Mouse (Mus musculus) hindbrain, embryonic 11.5 days (tissue): ENCODE measurements at regions not wholly inside any gene's neighbourhood (a gene's known extent, or its start where the extent isn't known, plus 50 kb on each side); places are given as distances from the start of the nearest gene placed in this dataset.

Experiments used
- ATAC-seq: fragments of 200-750 bp; cut with Nextera tagmentation; 2 replicates; pipeline ENCODE4 v1.8.0; 2017; ENCODE audit warnings: mild to moderate bottlenecking, moderate TSS enrichment, moderate library complexity; ENCODE audit not compliant: low FRiP score
- DNase-seq: peaks from one replicate; pipeline ENCODE4 v3.0.0-alpha.2; 2015; ENCODE audit warnings: low spot score
- H3K27ac ChIP-seq: fragments of 300-500 bp; sonication (generic); 2 replicates; pipeline ENCODE4 v1.5.1; 2014; ENCODE audit warnings: mild to moderate bottlenecking, low read depth, low read length
- H3K27me3 ChIP-seq: fragments of 300-500 bp; sonication (generic); 2 replicates; pipeline ENCODE4 v1.6.1; 2014; ENCODE audit warnings: mild to moderate bottlenecking, low read length, moderate library complexity, mixed read lengths; ENCODE audit not compliant: control insufficient read depth, insufficient read depth
- H3K36me3 ChIP-seq: fragments of 300-500 bp; sonication (generic); 2 replicates; pipeline ENCODE4 v1.6.1; 2014; ENCODE audit warnings: mild to moderate bottlenecking, low read length, moderate library complexity, mixed read lengths; ENCODE audit not compliant: control insufficient read depth, insufficient read depth
- H3K4me1 ChIP-seq: fragments of 300-500 bp; sonication (generic); replicated peaks from 2 replicates; pipeline ENCODE4 v1.6.1; 2014; ENCODE audit warnings: low read length, mixed read lengths; ENCODE audit not compliant: control insufficient read depth, insufficient read depth
- H3K4me2 ChIP-seq: fragments of 300-500 bp; sonication (generic); replicated peaks from 2 replicates; pipeline ENCODE4 v1.6.1; 2014; ENCODE audit warnings: mild to moderate bottlenecking, low read depth, low read length
- H3K4me3 ChIP-seq: fragments of 300-500 bp; sonication (generic); 2 replicates; pipeline ENCODE4 v1.5.1; 2014; ENCODE audit warnings: low read depth, low read length
- H3K9ac ChIP-seq: fragments of 300-500 bp; sonication (generic); 2 replicates; pipeline ENCODE4 v1.6.1; 2014; ENCODE audit warnings: low read depth, low read length
- H3K9me3 ChIP-seq: fragments of 300-500 bp; sonication (generic); 2 replicates; pipeline ENCODE4 v1.6.1; 2016; ENCODE audit warnings: low read length; ENCODE audit not compliant: control insufficient read depth
- whole genome bisulfite sequencing: fragments of 180-500 bp; shearing (Covaris S2); extraction: QIAGEN DNeasy Blood & Tissue Kit; methylation state at CpG from one replicate; pipeline ENCODE4 v1.1.7; 2014; 5-methylcytosine and 5-hydroxymethylcytosine counted together

GRCm38 (mm10) chr15:36891296-36891695, 116.3 kb downstream of the Zfp706 start:
- 50% methylated on average over 1 of the region's 1 CpGs for WGBS
- H3K27me3 ChIP-seq: no peaks in the 10 kb centered on the region

DNA sequence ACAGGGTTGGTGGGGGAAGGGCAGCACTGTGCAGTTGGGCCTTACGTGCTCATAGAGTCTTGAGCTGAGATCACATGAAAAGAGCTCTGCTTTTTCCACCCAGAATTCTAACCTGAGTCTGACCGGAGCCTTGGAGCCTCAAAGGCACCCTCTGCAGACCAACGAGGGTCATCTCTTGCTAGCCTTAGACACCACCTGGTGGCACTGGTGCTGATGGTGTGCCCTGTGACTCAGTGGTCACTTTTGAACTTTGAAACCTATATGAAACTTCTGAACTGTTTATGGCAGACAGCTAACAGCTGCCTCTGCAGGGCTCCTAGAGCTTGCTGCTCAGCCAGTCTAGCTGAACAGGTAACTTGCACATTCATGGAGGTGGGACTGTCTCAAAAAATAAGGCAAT, 118.5 kb downstream of the Zfp706 start:
- 85% methylated on average over 3 of the region's 3 CpGs for WGBS
- H3K9ac ChIP-seq: no peak overlapping the region
- H3K4me1 ChIP-seq: peaks cover 2% of the 10 kb centered on the region; the same call in 1 of the 2 replicates
- no peak for DNase-seq
- H3K36me3 ChIP-seq: no peaks in the 10 kb centered on the region
- no peaks in the 10 kb centered on the region for H3K27me3 ChIP-seq
- ATAC-seq: no peak
- H3K9me3 ChIP-seq: no peaks in the 10 kb centered on the region
- no peak overlapping the region for H3K4me2 ChIP-seq
- no peak overlapping the region for H3K4me3 ChIP-seq
- H3K27ac ChIP-seq: no peak overlapping the region

More at GRCm38 (mm10) chr15:36891296-36891695, 116.3 kb downstream of the Zfp706 start:
- no peak overlapping the region for H3K27ac ChIP-seq
- no peak overlapping the region for H3K4me3 ChIP-seq
- H3K9ac ChIP-seq: no peak overlapping the region
- no peaks in the 10 kb centered on the region for H3K9me3 ChIP-seq
- no peak for DNase-seq
- H3K4me1 ChIP-seq: peaks cover 2% of the 10 kb centered on the region; the same call in 1 of the 2 replicates
- ATAC-seq: no peak
- no peaks in the 10 kb centered on the region for H3K36me3 ChIP-seq
- H3K4me2 ChIP-seq: no peak overlapping the region

- Histone ChIP-seq H3K4me1 (peaks cover 2% of the 10 kb centered on the region; the same call in 1 of the 2 replicates), H3K9me3 (no peaks in the 10 kb centered on the region), H3K4me2 (no peak overlapping the region), H3K36me3 (no peaks in the 10 kb centered on the region), H3K9ac (no peak overlapping the region), H3K27me3 (no peaks in the 10 kb centered on the region), H3K4me3 (no peak overlapping the region), H3K27ac (no peak overlapping the region)
- WGBS: 81% methylated on average over 11 of the region's 11 CpGs
- ATAC-seq (no peak), DNase-seq (no peak)
These were observed 119.1 kb downstream of the Zfp706 start for GRCm38 (mm10) chr15:36888351-36889069.

DNA sequence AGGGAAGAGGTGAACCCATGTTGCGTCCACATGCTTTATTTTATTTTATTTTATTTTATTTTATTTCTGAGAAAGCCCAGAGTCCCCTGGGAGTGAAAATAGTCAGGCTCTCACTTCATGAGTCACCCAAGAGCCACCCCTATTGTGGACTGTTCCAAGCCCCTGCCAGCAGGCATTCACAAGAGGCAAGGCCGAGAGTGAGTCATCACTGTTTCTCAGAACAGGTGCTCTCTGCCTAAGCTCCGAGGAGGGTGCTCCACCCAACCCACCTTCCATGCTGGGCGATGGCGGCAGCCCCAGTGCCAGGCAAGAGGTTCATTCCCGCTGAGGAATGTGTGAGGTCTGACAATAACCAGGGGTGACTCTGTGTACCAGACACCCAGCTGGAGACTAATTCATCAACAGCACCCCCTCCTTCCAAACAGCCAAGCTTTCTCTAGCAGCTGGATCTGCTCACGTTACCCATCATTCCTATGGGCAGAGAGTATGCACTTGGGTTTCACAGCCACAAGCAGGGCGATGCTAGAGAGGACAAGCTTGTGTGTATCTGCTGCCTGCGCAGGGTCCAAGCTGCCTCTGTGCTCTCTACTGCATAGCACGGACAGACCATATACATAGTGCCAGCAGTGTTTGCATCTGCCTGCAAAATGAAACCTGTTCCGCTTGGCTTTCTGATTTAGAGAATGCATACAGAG, 122.8 kb downstream of the Zfp706 start:
- Histone ChIP-seq H3K27me3 (no peaks in the 10 kb centered on the region), H3K36me3 (no peaks in the 10 kb centered on the region), H3K4me3 (no peak overlapping the region), H3K4me1 (no peaks in the 10 kb centered on the region), H3K9me3 (no peaks in the 10 kb centered on the region), H3K9ac (no peak overlapping the region), H3K4me2 (no peak overlapping the region), H3K27ac (no peak overlapping the region)
- 73% methylated on average over 11 of the region's 11 CpGs for whole genome bisulfite sequencing
- ATAC-seq (no peak), DNase-seq (no peak)

GRCm38 (mm10) chr15:36884074-36884473, 123.5 kb downstream of the Zfp706 start:
- no peak for ATAC-seq
- H3K36me3 ChIP-seq: no peaks in the 10 kb centered on the region
- WGBS: 84% methylated on average over 3 of the region's 3 CpGs

DNA sequence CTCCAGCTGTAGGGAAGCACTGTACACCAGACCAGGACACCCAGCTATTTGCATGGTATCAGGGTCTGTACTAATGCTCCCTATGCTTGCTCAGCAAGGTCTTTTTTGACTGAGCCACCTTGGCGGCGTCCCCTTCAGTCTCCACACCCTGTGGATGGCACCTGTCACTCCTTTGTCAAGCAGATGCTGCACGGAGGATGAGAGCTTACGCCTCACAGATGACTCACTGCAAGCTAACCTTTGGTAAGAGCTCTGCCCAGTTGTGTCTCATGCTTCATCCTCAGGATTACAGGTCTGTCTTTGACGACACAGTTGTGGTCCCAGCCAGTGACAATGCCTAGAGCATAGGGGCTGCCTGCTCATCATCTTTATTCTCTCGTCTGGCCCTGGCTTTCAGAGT, 124.4 kb downstream of the Zfp706 start:
- DNase-seq (no peak), ATAC-seq (no peak)
- whole genome bisulfite sequencing: 84% methylated on average over 6 of the region's 6 CpGs
- Histone ChIP-seq H3K4me1 (no peaks in the 10 kb centered on the region; the same call in 1 of the 2 replicates), H3K9ac (no peak overlapping the region), H3K27me3 (no peaks in the 10 kb centered on the region), H3K9me3 (no peaks in the 10 kb centered on the region), H3K4me3 (no peak overlapping the region), H3K4me2 (no peak overlapping the region), H3K27ac (no peak overlapping the region), H3K36me3 (no peaks in the 10 kb centered on the region)

More at GRCm38 (mm10) chr15:36884074-36884473, 123.5 kb downstream of the Zfp706 start:
- no peak for DNase-seq
- no peaks in the 10 kb centered on the region; the same call in 1 of the 2 replicates for H3K4me1 ChIP-seq
- no peak overlapping the region for H3K4me3 ChIP-seq
- H3K9me3 ChIP-seq: no peaks in the 10 kb centered on the region
- H3K27ac ChIP-seq: no peak overlapping the region
- no peak overlapping the region for H3K9ac ChIP-seq
- no peak overlapping the region for H3K4me2 ChIP-seq
- H3K27me3 ChIP-seq: no peaks in the 10 kb centered on the region

DNA sequence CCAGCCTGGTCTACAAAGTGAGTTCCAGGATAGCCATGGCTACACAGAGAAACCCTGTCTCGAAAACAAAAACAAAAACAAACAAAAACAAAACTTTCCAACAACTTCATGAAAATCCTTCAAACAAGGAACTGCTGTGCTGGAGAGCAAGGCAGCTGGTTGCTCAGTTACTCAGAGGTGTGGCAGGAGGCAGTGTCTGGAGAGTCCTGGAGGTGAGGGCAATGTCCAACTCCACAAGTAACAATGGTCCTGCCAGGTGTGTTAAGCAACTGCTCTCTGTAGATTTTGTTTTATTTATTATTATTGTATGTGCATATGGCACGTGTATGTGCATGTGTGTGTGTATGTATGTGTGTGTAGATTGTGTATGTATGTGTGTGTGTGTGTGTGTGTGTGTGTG, 126.0 kb downstream of the Zfp706 start:
- Histone ChIP-seq H3K4me1 (no peaks in the 10 kb centered on the region; the same call in 1 of the 2 replicates), H3K4me2 (no peak overlapping the region), H3K9ac (no peak overlapping the region), H3K36me3 (no peaks in the 10 kb centered on the region), H3K4me3 (no peak overlapping the region), H3K27ac (no peak overlapping the region), H3K27me3 (no peaks in the 10 kb centered on the region), H3K9me3 (no peaks in the 10 kb centered on the region)
- ATAC-seq (no peak), DNase-seq (no peak)
- WGBS: 81% methylated on average over 2 of the region's 2 CpGs

DNA sequence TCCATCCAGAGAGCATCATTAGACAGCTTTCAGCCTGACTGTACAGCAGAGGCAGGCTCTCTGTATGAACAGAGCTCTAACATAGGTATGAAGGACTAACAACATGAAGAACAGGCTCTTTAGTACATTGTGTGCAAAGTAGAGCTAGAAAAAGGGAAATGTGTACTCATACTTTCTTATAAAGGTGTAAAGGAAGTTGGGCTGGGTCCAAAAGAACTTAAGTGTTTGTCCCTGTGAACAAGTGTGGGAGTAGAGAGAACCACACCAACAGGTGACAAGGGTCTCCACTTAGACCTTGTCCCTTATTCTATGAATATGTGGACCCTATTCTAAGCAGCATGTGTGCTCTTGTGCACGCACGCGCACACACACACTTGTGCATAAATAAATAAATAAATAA, 127.0 kb downstream of the Zfp706 start:
- Histone ChIP-seq H3K4me2 (no peak overlapping the region), H3K9ac (no peak overlapping the region), H3K27ac (no peak overlapping the region), H3K36me3 (no peaks in the 10 kb centered on the region), H3K9me3 (no peaks in the 10 kb centered on the region), H3K4me3 (no peak overlapping the region), H3K27me3 (no peaks in the 10 kb centered on the region), H3K4me1 (no peaks in the 10 kb centered on the region; the same call in 1 of the 2 replicates)
- 99% methylated on average over 3 of the region's 3 CpGs for WGBS
- ATAC-seq: no peak
- no peak for DNase-seq

DNA sequence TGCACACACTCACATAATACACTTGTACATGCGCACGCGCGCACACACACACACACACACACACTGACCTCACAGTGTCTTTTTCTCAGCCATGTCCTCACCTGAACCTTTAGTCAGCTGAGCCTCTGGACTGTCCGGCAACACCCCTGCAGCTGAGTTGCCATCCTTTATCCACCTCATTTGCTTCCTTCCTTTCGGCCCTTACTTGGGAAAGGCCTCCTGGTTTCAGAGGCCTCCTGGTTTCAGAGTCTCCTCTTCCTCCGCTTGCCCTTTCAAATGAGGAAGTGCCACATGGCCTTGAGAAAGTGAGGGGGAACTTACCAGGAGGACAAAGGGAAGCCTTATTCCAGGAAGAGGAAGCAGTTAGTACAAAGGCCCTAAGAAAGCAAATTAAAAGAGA, 128.0 kb downstream of the Zfp706 start:
- 90% methylated on average over 7 of the region's 7 CpGs for WGBS
- Histone ChIP-seq H3K4me2 (no peak overlapping the region), H3K4me1 (no peaks in the 10 kb centered on the region; the same call in 1 of the 2 replicates), H3K9me3 (no peaks in the 10 kb centered on the region), H3K4me3 (no peak overlapping the region), H3K27ac (no peak overlapping the region), H3K9ac (no peak overlapping the region), H3K27me3 (no peaks in the 10 kb centered on the region), H3K36me3 (no peaks in the 10 kb centered on the region)
- no peak for ATAC-seq
- no peak for DNase-seq
